Mouse (Mus musculus): ENCODE results near the gene Btaf1. TPM values are rescaled to one million over a fixed set of nuclear protein-coding genes. Genes with fewer than 3 reads are reported as not detected.
"Not testable (repeated sequence)": the region's sequence is repeated elsewhere in the genome, so short reads cannot be mapped to it uniquely, and the experiment has no call there.

The Btaf1 gene
- total RNA-seq, 2 experiments from 2014 or later: 31.0 to 35.6 TPM

DNA sequence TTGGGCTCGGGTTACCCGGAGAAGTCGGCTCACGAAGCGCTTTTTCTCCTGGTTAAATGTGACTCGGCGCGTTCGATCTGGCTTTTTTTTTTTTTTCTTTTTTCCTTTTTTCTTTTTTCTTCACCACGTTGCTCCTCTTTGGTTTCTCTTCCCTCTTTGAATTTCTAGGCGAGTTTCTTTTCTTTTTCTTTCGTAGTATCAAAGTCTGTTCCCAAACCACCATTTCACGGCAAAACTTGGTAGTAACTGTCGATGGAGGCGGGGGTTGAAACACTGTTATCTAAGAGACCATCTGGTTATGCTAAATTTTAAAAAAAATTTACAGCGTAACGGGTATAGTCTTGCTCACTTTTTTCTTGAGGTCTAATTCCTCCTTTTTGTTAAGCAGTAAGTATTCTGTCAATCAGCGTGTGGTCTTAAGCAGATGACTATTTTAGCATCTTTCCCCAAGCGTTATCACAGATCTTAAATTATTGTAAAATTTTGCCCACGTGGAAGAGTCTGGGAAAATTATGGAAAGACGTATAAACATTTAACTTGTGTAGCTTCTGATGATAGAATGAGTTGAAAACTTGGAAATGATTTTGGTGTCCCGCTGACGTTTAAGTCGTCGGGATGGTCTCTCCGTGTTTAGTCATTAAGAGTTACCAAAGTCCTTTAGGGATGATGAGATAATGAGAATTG lies 816 bp downstream of the Btaf1 start:
- Histone ChIP-seq H3K27ac (peak overlapping the region; percentile 70), H3K4me3 (peak overlapping the region; percentile 91)
- intact Hi-C loops (cut with DNase I): loop anchor here (10.0 kb wide), 2 partner anchors 338 to 812 kb away; no protein-coding TSS in a partner anchor
- no peak for DNase-seq (ENCODE audit: extremely low spot score in 1 of 2, low spot score in 2 of 2)
- TF ChIP-seq CTCF (IDR thresholded peaks at IDR 0.05): no peak

DNA sequence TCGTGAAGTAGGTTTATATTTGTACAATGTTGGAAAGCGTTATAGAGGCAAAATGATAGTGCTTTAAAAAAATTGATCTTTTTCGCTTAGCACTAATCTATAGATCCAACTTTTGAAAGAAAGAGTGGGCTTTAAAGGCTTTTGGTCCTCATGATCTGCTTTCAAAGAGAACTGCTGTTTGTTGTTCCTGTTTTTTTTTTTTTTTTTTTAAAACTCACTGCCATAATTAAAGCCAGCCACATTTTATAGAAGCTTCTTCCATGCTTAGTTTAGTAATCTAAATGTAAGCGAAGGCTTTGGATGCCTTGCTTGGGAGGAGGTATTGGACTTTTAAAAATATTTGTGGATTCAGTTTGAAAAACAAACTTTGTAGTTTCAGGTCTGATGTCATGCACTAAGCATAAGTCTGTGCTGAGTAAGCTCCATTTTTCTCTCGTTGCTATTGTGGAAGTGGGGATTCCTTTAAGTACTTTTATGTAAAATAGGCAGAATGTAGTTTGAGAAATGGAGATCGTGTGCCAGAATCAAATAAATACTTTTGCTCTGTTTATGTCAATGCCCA lies 2.0 kb downstream of the Btaf1 start:
- intact Hi-C loops (cut with DNase I): loop anchor here (10.0 kb wide), 2 partner anchors 337 to 813 kb away; no protein-coding TSS in a partner anchor
- no peak for DNase-seq (ENCODE audit: extremely low spot score in 1 of 2, low spot score in 2 of 2)
- Histone ChIP-seq H3K4me3 (peak overlapping the region; percentile 91; the same call in 1 of the 2 replicates), H3K27ac (no peak overlapping the region)
- TF ChIP-seq CTCF (IDR thresholded peaks at IDR 0.05): no peak

- intact Hi-C loops (cut with DNase I): loop anchor here (10.0 kb wide), 2 partner anchors 335 to 815 kb away; no protein-coding TSS in a partner anchor
- DNase-seq (ENCODE audit: extremely low spot score in 1 of 2, low spot score in 2 of 2): no peak
These were observed 3.9 kb downstream of the Btaf1 start for GRCm38 (mm10) chr19:36929816-36930215.

GRCm38 (mm10) chr19:36932097-36932496 lies 6.2 kb downstream of the Btaf1 start:
- no peak for DNase-seq (ENCODE audit: extremely low spot score in 1 of 2, low spot score in 2 of 2)
- H3K4me3 ChIP-seq: no peak overlapping the region
- intact Hi-C loops (cut with DNase I): no loop called here
- TF ChIP-seq CTCF (IDR thresholded peaks at IDR 0.05): no peak
- H3K27ac ChIP-seq: no peak overlapping the region

More at GRCm38 (mm10) chr19:36929816-36930215, 3.9 kb downstream of the Btaf1 start:
- TF ChIP-seq CTCF (IDR thresholded peaks at IDR 0.05): no peak
- Histone ChIP-seq H3K4me3 (no peak overlapping the region), H3K27ac (no peak overlapping the region)

DNA sequence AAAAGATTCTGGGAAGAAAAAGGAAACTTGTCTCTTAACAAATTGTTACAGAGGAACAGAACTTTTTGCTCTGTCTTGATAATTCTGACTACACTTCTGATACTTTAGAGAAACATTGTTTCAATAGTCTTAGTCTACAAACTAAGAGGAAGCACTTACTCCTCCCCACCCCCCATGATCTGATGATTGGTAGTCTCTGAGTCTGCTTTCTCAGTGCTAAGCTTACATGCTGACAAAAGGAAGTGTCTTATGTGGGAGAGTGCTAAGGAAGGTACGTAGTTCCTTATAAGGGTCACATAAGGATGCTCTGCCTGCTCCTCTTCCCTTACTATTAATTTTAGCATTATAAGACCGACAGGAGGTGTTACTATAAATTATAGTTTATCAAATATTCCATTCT lies 6.7 kb downstream of the Btaf1 start:
- TF ChIP-seq CTCF (IDR thresholded peaks at IDR 0.05): no peak
- no peak overlapping the region for H3K4me3 ChIP-seq
- DNase-seq (ENCODE audit: extremely low spot score in 1 of 2, low spot score in 2 of 2): no peak
- intact Hi-C loops (cut with DNase I): no loop called here
- H3K27ac ChIP-seq: no peak overlapping the region

DNA sequence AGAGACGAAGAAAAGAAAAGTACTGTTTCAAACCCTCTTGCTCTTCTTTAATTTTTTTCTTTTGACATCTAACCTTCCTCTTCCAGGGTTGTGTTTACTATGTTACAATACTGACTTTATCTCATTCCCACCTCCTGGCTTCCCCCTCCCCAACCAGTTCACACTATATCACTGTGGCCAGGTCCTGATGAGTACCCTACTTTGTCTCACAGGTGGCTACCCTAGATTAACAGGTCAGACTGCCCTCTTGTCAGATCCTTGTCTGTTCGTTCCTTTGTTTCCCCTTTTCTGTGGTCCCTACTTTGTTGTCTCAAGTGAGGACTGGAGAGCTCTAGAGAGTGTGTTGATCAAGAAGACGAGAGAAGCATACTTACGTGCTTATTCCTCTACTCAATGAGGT lies 10.4 kb downstream of the Btaf1 start:
- no peak for TF ChIP-seq CTCF (IDR thresholded peaks at IDR 0.05)
- Histone ChIP-seq H3K27ac (no peak overlapping the region), H3K4me3 (no peak overlapping the region)
- intact Hi-C loops (cut with DNase I): no loop called here
- DNase-seq (ENCODE audit: extremely low spot score in 1 of 2, low spot score in 2 of 2): no peak

- DNase-seq (ENCODE audit: extremely low spot score in 1 of 2, low spot score in 2 of 2): no peak
- no peak overlapping the region for H3K4me3 ChIP-seq
- intact Hi-C loops (cut with DNase I): no loop called here
- H3K27ac ChIP-seq: no peak overlapping the region
- TF ChIP-seq CTCF (IDR thresholded peaks at IDR 0.05): no peak
These were observed 12.1 kb downstream of the Btaf1 start for GRCm38 (mm10) chr19:36938008-36938407.

- H3K4me3 ChIP-seq: no peak overlapping the region
- no peak; the same call in 1 of the 2 replicates for TF ChIP-seq CTCF (IDR thresholded peaks at IDR 0.05)
- no peak for DNase-seq (ENCODE audit: extremely low spot score in 1 of 2, low spot score in 2 of 2)
- intact Hi-C loops (cut with DNase I): no loop called here
- no peak overlapping the region for H3K27ac ChIP-seq
These were observed 14.2 kb downstream of the Btaf1 start for GRCm38 (mm10) chr19:36940064-36940463.

- Histone ChIP-seq H3K27ac (no peak overlapping the region), H3K4me3 (no peak overlapping the region)
- no peak for DNase-seq (ENCODE audit: extremely low spot score in 1 of 2, low spot score in 2 of 2)
- no peak for TF ChIP-seq CTCF (IDR thresholded peaks at IDR 0.05)
- intact Hi-C loops (cut with DNase I): no loop called here
These were observed 27.8 kb downstream of the Btaf1 start for GRCm38 (mm10) chr19:36953637-36954206.

DNA sequence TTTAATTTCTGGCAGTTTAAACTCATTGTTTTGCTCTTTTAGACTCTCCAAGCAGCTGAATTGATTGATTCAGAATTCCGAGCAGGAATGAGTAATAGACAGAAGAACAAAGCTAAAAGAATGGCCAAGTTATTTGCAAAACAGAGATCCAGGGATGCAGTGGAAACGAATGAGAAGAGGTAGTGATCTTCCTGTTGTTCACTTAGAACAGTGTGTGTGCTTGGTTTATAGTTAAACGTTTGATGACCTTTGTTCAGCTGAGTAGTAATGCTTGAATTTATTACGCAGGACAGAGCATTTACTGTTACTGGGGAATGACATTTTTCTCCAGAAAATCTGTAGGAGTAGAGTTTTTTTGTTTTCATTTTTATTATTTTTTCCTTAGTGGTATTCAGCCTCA lies 32.5 kb downstream of the Btaf1 start:
- H3K27ac ChIP-seq: no peak overlapping the region
- DNase-seq (ENCODE audit: extremely low spot score in 1 of 2, low spot score in 2 of 2): no peak
- TF ChIP-seq CTCF (IDR thresholded peaks at IDR 0.05): no peak
- intact Hi-C loops (cut with DNase I): no loop called here
- no peak overlapping the region for H3K4me3 ChIP-seq

GRCm38 (mm10) chr19:36961320-36961719 lies 35.4 kb downstream of the Btaf1 start:
- intact Hi-C loops (cut with DNase I): no loop called here
- no peak for TF ChIP-seq CTCF (IDR thresholded peaks at IDR 0.05)
- no peak overlapping the region for H3K27ac ChIP-seq
- DNase-seq (ENCODE audit: extremely low spot score in 1 of 2, low spot score in 2 of 2): no peak
- H3K4me3 ChIP-seq: no peak overlapping the region

DNA sequence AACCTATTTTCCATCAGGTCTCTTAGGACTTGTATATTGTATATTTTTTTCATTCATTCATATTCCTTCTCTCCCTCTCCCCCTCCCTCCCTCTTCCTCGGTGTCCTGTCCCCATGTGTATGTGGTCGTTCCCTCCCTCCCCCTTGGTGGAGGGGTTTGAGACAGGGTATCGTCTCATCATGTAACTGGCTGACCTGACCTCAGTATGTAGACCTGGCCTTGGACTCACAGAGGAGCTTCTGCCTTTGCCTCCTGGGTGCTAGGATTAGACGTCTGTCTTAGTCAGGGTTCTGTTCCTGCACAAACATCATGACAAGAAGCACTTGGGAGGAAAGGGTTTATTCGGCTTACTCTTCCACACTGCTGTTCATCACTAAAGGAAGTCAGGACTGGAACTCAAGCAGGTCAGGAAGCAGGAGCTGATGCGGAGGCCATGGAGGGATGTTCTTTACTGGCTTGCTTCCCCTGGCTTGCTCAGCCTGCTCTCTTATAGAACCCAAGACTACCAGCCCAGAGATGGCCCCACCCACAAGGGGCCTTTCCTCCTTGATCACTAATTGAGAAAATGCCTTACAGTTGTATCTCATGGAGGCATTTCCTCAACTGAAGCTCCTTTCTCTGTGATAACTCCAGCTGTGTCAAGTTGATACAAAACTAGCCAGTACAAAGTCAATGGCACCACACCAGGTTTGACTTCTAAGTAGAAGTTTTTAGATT lies 36.8 kb downstream of the Btaf1 start:
- H3K4me3 ChIP-seq; intact Hi-C loops (cut with DNase I); H3K27ac ChIP-seq; DNase-seq (ENCODE audit: extremely low spot score in 1 of 2, low spot score in 2 of 2): not testable (repeated sequence)
